Mouse (Mus musculus) CD4-positive helper T cell, adult 2 months (primary cell): ENCODE results near the gene Pi16.

Experiments
- DNase-seq: peaks from one replicate; pipeline ENCODE4 v3.0.0-alpha.2; 2012; ENCODE audit warnings: low read depth, missing footprints, low spot score

Gene Pi16

DNA sequence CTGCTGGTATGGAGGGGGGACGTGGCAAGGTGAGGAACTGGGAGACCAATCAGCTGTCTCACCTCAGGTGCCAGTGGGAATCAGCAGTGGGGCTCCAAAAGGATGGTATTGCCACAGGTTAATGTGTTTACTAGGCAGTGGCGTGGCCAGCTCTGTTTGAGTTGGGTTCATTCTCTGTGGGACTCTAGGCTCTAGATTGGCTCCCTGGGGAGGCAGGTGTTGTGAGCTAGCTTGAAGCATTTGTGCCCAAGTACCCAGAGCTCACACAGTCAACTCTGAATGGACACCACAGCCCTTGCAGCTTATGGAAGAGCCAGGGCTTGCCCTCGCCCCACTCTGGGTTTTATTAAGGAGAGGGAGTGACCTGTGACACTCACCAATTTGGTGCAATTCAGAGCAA lies 13.6 kb upstream of the Pi16 start:
- no peak for DNase-seq

DNA sequence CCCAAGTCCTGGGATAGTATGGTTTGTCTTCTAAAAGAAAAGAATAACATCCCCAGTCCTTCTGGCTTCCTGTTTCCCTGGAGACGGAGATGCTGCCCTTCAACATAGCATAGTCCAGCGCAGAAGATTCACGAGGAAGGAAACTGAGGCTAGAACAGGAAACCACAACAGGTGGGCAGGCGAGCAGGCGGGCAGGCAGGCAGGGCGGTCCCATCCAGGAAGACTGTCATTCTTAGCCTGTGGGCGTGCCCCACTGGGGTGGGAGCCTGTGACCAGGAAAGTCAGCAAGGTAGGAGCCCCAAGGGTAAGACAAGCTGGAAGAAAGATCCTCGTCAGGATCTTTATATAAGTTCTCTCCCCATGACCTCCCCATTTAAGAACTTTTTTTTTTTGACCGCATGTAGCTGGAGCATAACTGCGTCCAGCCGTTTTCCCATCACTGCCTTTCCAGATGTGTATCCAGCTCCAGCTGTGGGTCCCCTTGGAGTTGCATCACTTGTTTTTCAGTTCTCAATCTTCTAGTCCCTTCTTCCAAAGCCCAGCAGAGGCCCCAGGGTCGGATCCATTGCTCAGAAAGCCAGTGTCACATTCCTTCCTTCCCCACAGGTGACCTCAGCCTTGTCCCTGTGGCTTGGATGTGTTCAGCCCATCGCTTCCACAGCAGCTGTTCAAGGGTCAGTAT lies 13.0 kb upstream of the Pi16 start:
- peak; percentile 61 for DNase-seq

DNA sequence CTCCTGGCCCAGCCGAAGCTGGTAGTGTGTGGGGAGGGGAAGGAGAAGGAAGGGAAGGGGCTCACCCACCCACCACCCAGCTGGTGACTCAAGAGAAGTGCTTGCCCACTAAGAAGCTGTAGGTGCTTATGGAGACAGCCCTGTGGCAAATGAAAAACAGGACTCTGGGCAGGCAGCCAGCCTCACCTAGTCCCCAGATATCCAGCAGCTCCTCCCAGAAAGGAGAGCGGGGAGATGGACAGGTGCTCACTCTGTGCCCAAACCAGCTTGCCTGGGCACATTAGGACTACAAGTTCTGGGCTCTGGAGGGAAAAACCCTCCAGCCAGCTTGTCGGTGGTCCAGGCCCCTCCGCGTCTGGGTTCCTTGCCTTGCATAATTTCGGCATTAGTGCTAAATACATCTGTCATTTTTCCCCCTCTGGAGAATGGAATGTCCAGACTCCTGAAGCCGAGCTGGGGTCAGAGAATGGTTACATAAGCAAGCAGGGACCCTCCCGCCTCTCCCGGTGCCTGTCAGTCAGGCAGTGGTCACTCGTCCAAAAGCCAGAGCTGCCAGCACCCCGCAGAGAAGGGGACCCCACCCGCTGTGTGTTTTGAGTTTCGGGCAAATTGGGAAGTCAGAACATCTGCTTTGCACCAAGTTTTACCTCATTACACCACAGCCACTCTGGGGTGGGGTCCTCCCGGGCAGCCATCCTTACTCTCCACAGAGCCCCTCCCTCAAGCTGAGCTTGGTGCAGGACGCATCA lies 12.2 kb upstream of the Pi16 start:
- no peak for DNase-seq

- DNase-seq, result no peak
These were observed 11.6 kb upstream of the Pi16 start for GRCm38 (mm10) chr17:29305871-29306270.

- DNase-seq, result no peak
These were observed 7.3 kb upstream of the Pi16 start for GRCm38 (mm10) chr17:29310056-29310623.

- DNase-seq, result no peak
These were observed 5.9 kb upstream of the Pi16 start for GRCm38 (mm10) chr17:29311602-29312001.

- DNase-seq, result no peak
These were observed 5.4 kb upstream of the Pi16 start for GRCm38 (mm10) chr17:29312082-29312481.

GRCm38 (mm10) chr17:29313300-29313699 lies 4.2 kb upstream of the Pi16 start:
- no peak for DNase-seq

DNA sequence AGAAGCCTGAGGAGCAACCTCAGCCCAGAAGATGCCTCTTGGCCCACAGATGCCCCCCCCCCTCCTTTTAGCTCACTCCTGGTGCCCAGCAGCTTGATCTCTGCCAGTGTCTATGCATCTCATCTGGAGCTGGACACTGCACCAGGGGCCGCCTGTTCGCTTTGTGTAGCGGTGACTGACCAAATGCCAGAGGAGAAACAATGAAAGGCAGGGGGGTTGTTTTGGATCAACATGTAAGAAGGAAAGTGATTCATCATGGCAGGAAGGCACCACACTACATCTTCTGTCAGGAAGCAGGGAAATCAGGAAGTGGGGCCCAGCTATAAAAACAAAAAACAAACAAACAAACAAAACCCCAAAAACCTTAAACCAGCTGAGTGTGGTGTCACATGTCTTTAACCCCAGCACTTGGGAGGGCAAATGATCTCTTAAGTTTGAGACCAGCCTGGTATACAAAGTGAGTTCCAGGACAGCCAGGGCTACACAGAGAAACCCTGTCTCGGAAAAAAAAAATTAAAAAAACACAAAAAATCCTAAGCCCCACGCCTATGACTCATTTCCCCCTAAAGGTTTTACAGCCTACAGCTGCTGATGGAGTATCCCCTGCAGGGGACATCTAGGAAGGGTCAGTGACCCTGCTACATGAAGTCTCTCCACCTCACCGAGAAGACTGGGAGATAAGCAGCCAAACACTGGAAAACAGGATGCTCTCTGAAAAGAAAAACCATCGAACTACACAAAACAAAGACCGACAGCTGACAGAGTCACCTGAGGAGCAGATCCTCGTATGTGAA lies 1.6 kb upstream of the Pi16 start:
- DNase-seq, result no peak

DNA sequence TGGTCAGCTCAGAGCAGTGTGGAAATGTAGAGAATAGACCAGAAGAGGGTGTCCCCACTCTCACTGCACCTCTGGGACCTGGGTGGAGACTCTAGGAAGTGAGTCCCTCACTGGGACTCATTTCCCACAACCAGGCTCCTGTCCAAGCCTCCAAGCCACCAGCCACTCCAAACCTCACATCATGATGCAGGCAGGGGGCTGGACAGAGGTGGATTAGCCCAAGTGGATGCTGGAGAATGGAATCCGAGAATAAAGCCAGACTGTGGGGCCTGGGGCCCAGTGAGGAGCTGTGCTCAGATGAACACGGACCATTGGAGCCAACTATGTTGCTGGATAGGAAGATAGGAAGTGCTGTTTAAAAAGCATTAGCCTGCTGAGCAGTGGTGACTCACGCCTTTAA lies 589 bp upstream of the Pi16 start:
- no peak for DNase-seq

DNA sequence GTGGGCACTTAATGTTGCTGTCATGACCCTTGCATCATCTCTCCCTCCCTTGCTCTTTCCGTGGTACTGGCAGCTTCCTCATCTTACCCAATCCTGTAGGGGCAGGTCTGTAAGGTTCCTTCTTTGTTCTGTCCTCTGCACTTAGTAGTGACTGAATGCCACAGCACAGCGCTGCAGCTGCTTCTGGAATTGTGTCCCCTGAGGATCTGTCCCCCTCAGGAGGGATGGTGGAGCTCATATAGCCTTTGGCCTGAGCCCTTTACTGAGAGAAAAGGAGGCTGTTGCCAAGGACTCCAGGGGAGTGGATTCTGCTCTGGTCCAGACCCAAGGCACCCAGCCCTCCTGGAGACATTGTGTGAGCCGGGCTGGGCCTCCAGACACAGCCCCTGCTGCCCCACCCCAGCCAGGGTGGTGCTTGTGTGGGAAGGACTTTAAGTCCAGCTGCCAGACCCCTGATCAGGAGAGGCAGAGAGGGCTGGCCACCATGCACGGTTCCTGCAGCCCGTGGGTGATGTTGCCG lies 1.3 kb downstream of the Pi16 start:
- DNase-seq, result no peak

- DNase-seq, result no peak
These were observed 2.0 kb downstream of the Pi16 start for GRCm38 (mm10) chr17:29319476-29319875.

DNA sequence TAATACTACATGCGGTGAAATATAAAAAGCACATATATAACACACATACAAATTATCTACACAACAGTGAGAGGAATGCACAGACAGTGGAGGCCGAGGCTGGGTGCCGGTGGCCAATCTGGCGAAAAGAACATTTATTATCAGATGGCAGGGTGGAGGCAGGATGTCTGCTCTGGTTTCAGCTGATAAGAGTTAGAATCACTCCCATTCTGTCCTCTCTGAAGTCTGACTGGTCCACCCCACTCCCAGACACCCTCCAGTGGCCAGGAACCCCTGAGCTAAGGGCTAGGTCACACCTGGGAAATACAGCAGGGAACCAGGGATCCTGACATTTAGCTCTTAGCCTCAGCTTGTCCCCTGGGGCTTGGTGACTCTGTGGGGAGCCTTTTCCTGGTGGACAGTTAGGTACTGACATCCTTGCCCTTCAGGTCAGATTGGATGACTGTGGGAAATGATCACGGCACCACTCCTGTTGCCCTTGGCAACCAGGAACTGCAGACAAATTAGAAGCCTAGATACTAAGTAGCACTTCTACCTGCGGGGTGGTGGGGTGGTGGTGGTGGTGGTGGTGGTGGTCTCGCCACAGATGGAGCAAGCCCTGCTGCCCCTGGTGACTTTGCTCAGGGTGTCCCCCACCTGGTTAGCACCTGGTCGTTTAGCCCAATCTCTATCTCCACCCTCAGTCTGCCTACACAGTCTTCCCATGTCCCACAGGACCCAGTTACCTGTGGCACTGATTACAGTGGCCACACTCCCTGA lies 2.6 kb downstream of the Pi16 start:
- DNase-seq, result no peak

DNA sequence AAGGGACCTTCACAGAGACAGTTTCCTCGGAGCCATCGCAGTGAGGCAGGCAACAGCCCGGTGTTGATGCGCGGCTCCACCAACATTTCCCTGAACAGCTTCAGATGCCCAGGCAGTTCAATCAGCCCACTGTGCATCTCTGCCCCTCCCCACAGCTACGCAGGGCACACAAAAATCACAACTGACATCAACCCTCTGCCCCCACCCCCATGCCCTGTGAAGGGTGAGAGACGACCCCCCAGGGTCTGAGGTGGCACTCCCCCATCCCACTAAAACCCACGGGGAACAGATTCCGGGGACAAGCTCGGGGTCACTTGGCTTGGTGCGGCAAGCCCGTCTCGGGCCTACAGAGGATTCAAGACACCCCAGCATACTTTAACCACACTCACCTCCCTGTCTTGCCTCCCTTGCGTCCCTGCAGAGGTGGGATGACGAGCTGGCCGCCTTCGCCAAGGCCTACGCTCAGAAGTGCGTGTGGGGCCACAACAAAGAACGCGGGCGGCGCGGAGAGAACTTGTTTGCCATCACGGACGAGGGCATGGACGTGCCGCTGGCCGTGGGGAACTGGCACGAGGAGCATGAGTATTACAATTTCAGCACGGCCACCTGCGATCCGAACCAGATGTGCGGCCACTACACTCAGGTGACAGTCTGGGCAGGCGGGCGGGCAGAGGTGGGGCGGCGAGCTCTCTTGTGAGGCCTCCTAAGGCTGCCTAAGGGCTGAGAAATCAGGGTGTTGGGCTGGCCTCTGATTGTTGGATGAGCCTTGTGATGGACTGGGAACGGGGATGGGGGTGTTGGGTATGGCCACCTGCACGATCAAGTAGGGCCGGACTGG lies 4.5 kb downstream of the Pi16 start:
- no peak for DNase-seq

- no peak for DNase-seq
These were observed 5.1 kb downstream of the Pi16 start for GRCm38 (mm10) chr17:29322603-29322962.

GRCm38 (mm10) chr17:29323625-29324024 lies 6.1 kb downstream of the Pi16 start:
- DNase-seq, result no peak

GRCm38 (mm10) chr17:29325831-29326230 lies 8.4 kb downstream of the Pi16 start:
- DNase-seq, result no peak

DNA sequence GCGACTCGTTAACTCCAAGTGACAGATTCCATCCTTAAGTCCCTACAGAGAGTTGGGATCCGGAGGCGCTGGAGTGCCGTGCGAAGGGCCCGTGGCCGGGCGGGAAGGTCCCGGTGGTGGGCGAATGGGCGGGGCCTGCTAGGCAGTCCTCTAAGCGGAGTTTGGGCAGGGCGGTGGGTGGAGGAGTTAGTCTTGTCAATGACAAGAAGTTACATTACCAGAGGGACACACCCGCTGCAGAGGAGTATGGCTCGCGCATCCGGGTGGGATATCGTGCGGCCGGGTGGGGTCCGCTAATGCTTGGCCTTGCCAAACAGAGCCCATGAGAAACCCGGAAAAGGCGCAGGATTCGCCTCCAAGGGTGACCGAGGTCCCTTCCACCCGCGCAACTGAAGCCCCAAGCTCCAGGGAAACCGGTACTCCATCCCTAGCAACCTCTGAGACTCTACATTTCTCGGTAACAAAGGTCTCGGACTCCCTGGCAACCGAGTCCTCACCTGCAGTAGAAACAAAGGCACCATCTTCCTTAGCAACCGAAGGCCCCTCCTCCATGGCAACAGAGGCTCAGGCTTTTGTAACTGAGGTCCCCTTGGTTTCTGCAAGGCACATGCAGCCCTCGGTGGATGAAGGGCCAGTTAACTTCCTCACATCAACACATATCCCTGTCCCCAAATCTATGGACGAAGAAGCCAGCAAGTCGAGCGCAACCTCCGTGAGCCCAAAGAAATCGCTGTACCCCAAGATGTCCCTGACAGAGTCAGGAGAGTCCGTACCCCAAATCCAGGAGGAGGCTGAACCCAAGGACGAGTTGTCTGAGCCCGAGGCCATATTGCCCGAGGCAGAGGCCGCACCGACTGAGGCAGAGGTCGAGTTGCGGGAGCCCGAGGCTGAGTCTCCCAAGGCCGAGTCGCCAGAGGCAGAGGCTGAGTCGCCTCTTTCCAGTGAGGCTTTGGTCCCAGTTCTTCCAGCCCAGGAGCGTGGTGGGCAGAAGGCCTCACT lies 9.3 kb downstream of the Pi16 start:
- DNase-seq, result no peak

DNA sequence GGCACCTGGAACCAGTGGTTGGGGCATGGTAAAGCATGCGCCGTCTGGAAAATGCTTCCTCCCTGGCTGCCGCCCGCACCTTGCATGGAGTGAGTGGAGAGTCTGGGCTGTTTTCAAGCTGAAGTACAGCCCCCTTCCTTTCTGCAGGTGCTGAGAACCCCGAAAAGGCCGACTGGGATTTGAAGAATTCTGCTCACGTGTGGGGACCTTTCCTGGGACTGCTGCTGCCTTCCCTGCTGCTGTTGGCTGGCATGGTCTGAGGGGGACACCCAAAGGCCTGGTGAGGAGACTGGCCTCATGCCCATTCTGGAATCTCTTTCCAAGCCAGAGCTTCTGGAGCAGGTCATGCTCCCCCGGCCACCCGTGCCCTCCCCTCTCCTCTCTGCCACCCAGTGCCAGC lies 10.2 kb downstream of the Pi16 start:
- DNase-seq, result no peak
